Comparison of ENCODE assay signal across 15 mouse cellular contexts in the genomic region with DNA sequence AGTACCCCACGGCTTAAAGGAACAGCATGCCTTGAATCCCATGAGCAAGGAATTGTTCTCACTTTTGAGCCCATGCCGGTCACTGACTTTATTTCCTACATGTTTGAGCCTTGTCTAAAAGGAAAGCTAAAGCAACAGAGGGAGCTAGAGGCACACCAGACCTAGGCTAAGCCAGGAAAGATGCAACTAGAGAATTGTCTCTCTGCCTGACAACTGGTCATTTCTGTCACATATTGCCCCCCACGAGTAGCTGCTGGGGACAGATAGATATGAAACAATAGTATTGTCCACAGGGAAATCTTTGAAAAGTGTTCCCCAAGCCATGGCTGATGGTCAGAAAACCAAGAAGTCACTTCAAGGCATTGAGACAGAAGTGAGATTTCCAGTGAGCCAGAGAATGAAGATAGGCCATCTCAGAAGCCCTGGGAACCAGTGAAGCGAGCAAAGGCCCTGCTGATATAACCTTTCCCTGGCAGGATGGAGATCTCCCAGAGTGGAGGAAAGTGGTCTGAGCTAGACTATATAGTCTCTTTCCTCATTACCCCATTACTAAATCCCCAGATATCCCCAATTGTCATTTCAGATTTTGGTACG. TPM values are rescaled to one million over a fixed set of nuclear protein-coding genes. Genes with fewer than 3 reads are reported as not detected.
DNase-seq lines count a peak whose midpoint lies in the region; ATAC-seq and TF ChIP-seq lines count a peak whose summit lies in the region.
"Had no signal": no experiment of that assay in that cellular context is flagged by ENCODE, and none has a peak within 500 bp of the region (broad histone marks: within the 10 kb centered on the region; RNA-seq: fewer than 3 reads in every experiment).

No protein-coding gene starts in this region.

- intact Hi-C loops in left cerebral cortex, postnatal 4 days (cut with DNase I) = no loop called here
- intact Hi-C loops in left cerebral cortex, postnatal 25 days (cut with DNase I) = no loop called here

- no peaks in the 10 kb centered on the region for H3K9me3 ChIP-seq in hindbrain, embryonic 10.5 days
- H3K9me3 ChIP-seq in hindbrain, embryonic 12.5 days (replicated peaks) = no peaks in the 10 kb centered on the region
- H3K9me3 ChIP-seq in MEL (replicated peaks; ENCODE audit: insufficient read depth, low read length) = no peaks in the 10 kb centered on the region
- H3K9me3 ChIP-seq: embryonic facial prominence, embryonic 13.5 days; heart, embryonic 15.5 days; liver, embryonic 12.5 days had no signal

- peaks cover 46% of the 10 kb centered on the region; the same call in 1 of the 2 replicates for H3K4me1 ChIP-seq in cerebellum, adult 2 months (ENCODE audit: control insufficient read depth, insufficient read depth, low read length)
- peaks cover 57% of the 10 kb centered on the region for H3K4me1 ChIP-seq in hindbrain, embryonic 10.5 days (replicated peaks)
- peaks cover 42% of the 10 kb centered on the region for H3K4me1 ChIP-seq in hindbrain, embryonic 12.5 days
- H3K4me1 ChIP-seq in MEL (ENCODE audit: control insufficient read depth in 1 of 2, insufficient read depth in 2 of 2, low read length in 2 of 2) = peaks cover 0 to 12% of the 10 kb centered on the region in 2 experiments; a peak in 2 of 4 replicates

- H3K9ac ChIP-seq in hindbrain, embryonic 12.5 days = no peak overlapping the region
- no peak overlapping the region for H3K9ac ChIP-seq in MEL (ENCODE audit: control insufficient read depth, low read depth, low read length, poor library complexity, severe bottlenecking)
- H3K9ac ChIP-seq: embryonic facial prominence, embryonic 13.5 days; heart, embryonic 15.5 days; liver, embryonic 12.5 days had no signal

- no peak overlapping the region for H3K4me3 ChIP-seq in cerebellum, adult 2 months (replicated peaks; ENCODE audit: insufficient read depth, low read depth, low read length)
- no peak overlapping the region for H3K4me3 ChIP-seq in hindbrain, embryonic 10.5 days
- no peak overlapping the region for H3K4me3 ChIP-seq in hindbrain, embryonic 12.5 days
- no peak overlapping the region for H3K4me3 ChIP-seq in MEL (ENCODE audit: control insufficient read depth in 1 of 2, insufficient read depth in 1 of 2, low read depth in 2 of 2, low read length in 2 of 2)
- H3K4me3 ChIP-seq: embryonic facial prominence, embryonic 13.5 days; heart, embryonic 15.5 days; liver, embryonic 12.5 days had no signal

- 47% methylated on average over 5 of the region's 5 CpGs for WGBS in cerebellum, adult 2 months
- WGBS in hindbrain, embryonic 10.5 days = 60% methylated on average over 5 of the region's 5 CpGs
- WGBS in hindbrain, embryonic 12.5 days = 57% methylated on average over 5 of the region's 5 CpGs

- no peak for TF ChIP-seq POLR2A in cerebellum, adult 2 months (IDR thresholded peaks at IDR 0.05; ENCODE audit: borderline replicate concordance, insufficient read depth, low read length)
- no peak for TF ChIP-seq POLR2A in MEL (IDR thresholded peaks at IDR 0.05; ENCODE audit: control insufficient read depth in 1 of 2, insufficient read depth in 1 of 2, low read depth in 1 of 2, low read length in 2 of 2, poor library complexity in 1 of 2)

- H3K4me2 ChIP-seq in hindbrain, embryonic 12.5 days (replicated peaks) = no peak overlapping the region
- H3K4me2 ChIP-seq: embryonic facial prominence, embryonic 13.5 days; heart, embryonic 15.5 days; liver, embryonic 12.5 days had no signal

- H3K27me3 ChIP-seq in cerebellum, adult 2 months (ENCODE audit: control insufficient read depth, insufficient read depth, low read length) = no peaks in the 10 kb centered on the region
- peaks cover 16% of the 10 kb centered on the region; the same call in 1 of the 2 replicates for H3K27me3 ChIP-seq in hindbrain, embryonic 10.5 days (ENCODE audit: insufficient read depth, poor library complexity, severe bottlenecking)
- no peaks in the 10 kb centered on the region for H3K27me3 ChIP-seq in hindbrain, embryonic 12.5 days
- H3K27me3 ChIP-seq in MEL (ENCODE audit: control insufficient read depth in 1 of 2, insufficient read depth in 2 of 2, low read length in 2 of 2) = peaks cover 15 to 33% of the 10 kb centered on the region in 2 experiments
- H3K27me3 ChIP-seq: embryonic facial prominence, embryonic 13.5 days; liver, embryonic 12.5 days had no signal

- peak; percentile 34 to 46 for DNase-seq in cerebellum, adult 2 months
- no peak for DNase-seq in cerebellum, adult 11-12 months
- DNase-seq in hindbrain, embryonic 10.5 days (ENCODE audit: low spot score) = no peak
- peak; percentile 25 for DNase-seq in left cerebral cortex, postnatal 4 days
- DNase-seq in left cerebral cortex, postnatal 25 days (ENCODE audit: low spot score in 2 of 2) = no peak
- DNase-seq in MEL (ENCODE audit: low read depth, low spot score) = no peak
- DNase-seq: kidney, postnatal 14 days; layer of hippocampus, adult 9-11 months; right cerebral cortex, postnatal 25 days had no signal

- TF ChIP-seq RAD21 in MEL (IDR thresholded peaks at IDR 0.05; ENCODE audit: low read depth, low read length) = peak; percentile 15

- H3K27ac ChIP-seq in cerebellum, adult 2 months (ENCODE audit: insufficient read depth, low read length) = peak overlapping the region; percentile 77
- H3K27ac ChIP-seq in hindbrain, embryonic 10.5 days = peak overlapping the region; percentile 50; the same call in 1 of the 2 replicates
- H3K27ac ChIP-seq in hindbrain, embryonic 12.5 days = no peak overlapping the region
- no peak overlapping the region for H3K27ac ChIP-seq in MEL (ENCODE audit: control insufficient read depth, low read depth, low read length)
- H3K27ac ChIP-seq: embryonic facial prominence, embryonic 13.5 days; heart, embryonic 15.5 days; liver, embryonic 12.5 days had no signal

- no peak for TF ChIP-seq EP300 in MEL (IDR thresholded peaks at IDR 0.05; ENCODE audit: low read depth in 1 of 2, low read length in 2 of 2)

- TF ChIP-seq CTCF in cerebellum, adult 2 months (IDR thresholded peaks at IDR 0.05; ENCODE audit: borderline replicate concordance, insufficient read depth, low read depth, low read length) = peak; percentile 38; the same call in 1 of the 2 replicates
- peak in 1 of 3 experiments; percentile 16; a peak in 2 of 6 replicates for TF ChIP-seq CTCF in MEL (IDR thresholded peaks at IDR 0.05 in 2 of 3, conservative IDR thresholded peaks at IDR 0.05 in 1 of 3; ENCODE audit: control insufficient read depth in 1 of 3, insufficient read depth in 1 of 3, low read depth in 2 of 3, low read length in 3 of 3, poor library complexity in 1 of 3, severe bottlenecking in 1 of 3)

- no peaks in the 10 kb centered on the region for H3K79me2 ChIP-seq in MEL (ENCODE audit: control insufficient read depth, insufficient read depth, low read length, poor library complexity)

- ATAC-seq in hindbrain, embryonic 12.5 days (ENCODE audit: low FRiP score) = no peak
- no peak for ATAC-seq in granulocyte monocyte progenitor cell, adult 5-6 weeks (replicated peaks; ENCODE audit: poor library complexity, severe bottlenecking)
- ATAC-seq: inflammation-experienced regulatory T-cells, adult 6 months; liver, embryonic 12.5 days had no signal

- H3K36me3 ChIP-seq in hindbrain, embryonic 10.5 days = no peaks in the 10 kb centered on the region
- no peaks in the 10 kb centered on the region for H3K36me3 ChIP-seq in hindbrain, embryonic 12.5 days
- peaks cover 0 to 3% of the 10 kb centered on the region in 2 experiments; a peak in 2 of 4 replicates for H3K36me3 ChIP-seq in MEL (ENCODE audit: control insufficient read depth in 1 of 2, insufficient read depth in 2 of 2, low read length in 2 of 2)
- H3K36me3 ChIP-seq: embryonic facial prominence, embryonic 13.5 days; heart, embryonic 15.5 days; liver, embryonic 12.5 days had no signal

TF ChIP-seq in MEL, 35 proteins besides CTCF, POLR2A, EP300 and RAD21:
- TF ChIP-seq POLR2AphosphoS5 (IDR thresholded peaks at IDR 0.05; ENCODE audit: borderline replicate concordance, low read depth, low read length) (no peak), CHD2 (IDR thresholded peaks at IDR 0.05; ENCODE audit: low read length) (no peak), SMC3 (IDR thresholded peaks at IDR 0.05; ENCODE audit: low read depth, low read length) (peak; percentile 15; the same call in 1 of the 2 replicates)

RNA-seq across cellular contexts. Expression of gene Cdk15, which starts 54.7 kb away (rescaled TPM):
- polyA plus RNA-seq in cerebellum, adult 2 months (2012; rRNA removed) = 0.48 and 0.49 TPM in 2 replicates
- polyA plus RNA-seq in hindbrain, embryonic 10.5 days (2016; fragmentation: Nextera tagmentation; extraction: Ambion mirVana) = 1.3 and 1.7 TPM in 2 replicates
- polyA plus RNA-seq in hindbrain, embryonic 12.5 days (2016; fragmentation: Nextera tagmentation; extraction: Ambion mirVana) = 1.4 and 2.0 TPM in 2 replicates
- total RNA-seq in left cerebral cortex, postnatal 4 days (2021) = under 1 TPM in 1 of 2 experiments, not detected in 1; 0.34 TPM
- under 1 TPM; 0.23 to 0.34 TPM for total RNA-seq in left cerebral cortex, postnatal 25 days (2021)
- not detected in 2 replicates for total RNA-seq in MEL (2012; rRNA removed)
- not detected for polyA plus RNA-seq in MEL (2012; ENCODE audit: insufficient read depth in 1 of 2, insufficient read length in 2 of 2, low read depth in 1 of 2, low replicate concordance in 2 of 2, missing spikeins in 1 of 2)
- total RNA-seq in granulocyte monocyte progenitor cell, adult 5-6 weeks (2014; fragmentation: Nextera tagmentation) = not detected in 2 replicates
- not detected in 2 replicates for total RNA-seq in granulocyte monocyte progenitor cell, adult 5-6 weeks (2017)
- polyA plus RNA-seq: inflammation-experienced regulatory T-cells, adult 6 months; liver, embryonic 12.5 days had no signal

Comparison
In these comparisons a context has a peak if more than half of its experiments do, and no peak if none do; other contexts are left out.
1. DNase-seq: peak in cerebellum, adult 2 months (2 of 2) and left cerebral cortex, postnatal 4 days (single experiment); none in cerebellum, adult 11-12 months (single experiment), hindbrain, embryonic 10.5 days (single experiment), left cerebral cortex, postnatal 25 days (0 of 2) and MEL (single experiment).
2. H3K27ac ChIP-seq: peak in cerebellum, adult 2 months (single experiment) and hindbrain, embryonic 10.5 days (single experiment); none in hindbrain, embryonic 12.5 days (single experiment) and MEL (single experiment).